Mouse (Mus musculus) telencephalon, adult 2 months (tissue): ENCODE measurements at regions not wholly inside any gene's neighbourhood (a gene's known extent, or its start where the extent isn't known, plus 50 kb on each side); places are given as distances from the start of the nearest gene placed in this dataset.
A peak's percentile ranks its signal among the peaks of the same experiment; 100 is the strongest.

Experiments
- DNase-seq: peaks from one replicate; pipeline ENCODE4 v3.0.0-alpha.2; 2011; ENCODE audit warnings: low read depth, low spot score

- no peak for DNase-seq
Observed at GRCm38 (mm10) chr16:95057596-95057995, 60.1 kb upstream of the Kcnj6 start.

GRCm38 (mm10) chr16:95064423-95064822 is 66.9 kb upstream of the Kcnj6 start:
- DNase-seq, result no peak

- DNase-seq, result no peak
Observed at GRCm38 (mm10) chr16:95066687-95067086, 69.2 kb upstream of the Kcnj6 start.

- DNase-seq, result peak; percentile 15
Observed at GRCm38 (mm10) chr16:95092471-95093221, 95.1 kb upstream of the Kcnj6 start.

- DNase-seq, result no peak
Observed at GRCm38 (mm10) chr16:95093753-95094152, 96.3 kb upstream of the Kcnj6 start.

- no peak for DNase-seq
Observed at GRCm38 (mm10) chr16:95100954-95101353, 103.5 kb upstream of the Kcnj6 start.

- peak; percentile 23 for DNase-seq
Observed at GRCm38 (mm10) chr16:95117531-95117930, 120.0 kb upstream of the Kcnj6 start.

- DNase-seq, result no peak
Observed at GRCm38 (mm10) chr16:95119293-95119692, 121.8 kb upstream of the Kcnj6 start.

GRCm38 (mm10) chr16:95122048-95122447 is 124.5 kb upstream of the Kcnj6 start:
- no peak for DNase-seq

GRCm38 (mm10) chr16:95127616-95128015 is 129.7 kb upstream of the Kcnj15 start:
- no peak for DNase-seq

- no peak for DNase-seq
Observed at GRCm38 (mm10) chr16:95131815-95132214, 125.5 kb upstream of the Kcnj15 start.

GRCm38 (mm10) chr16:95138809-95139208 is 118.5 kb upstream of the Kcnj15 start:
- DNase-seq, result no peak

- DNase-seq, result no peak
Observed at GRCm38 (mm10) chr16:95141510-95142394, 115.6 kb upstream of the Kcnj15 start.

GRCm38 (mm10) chr16:95150499-95150898 is 106.9 kb upstream of the Kcnj15 start:
- no peak for DNase-seq

GRCm38 (mm10) chr16:95151499-95151898 is 105.9 kb upstream of the Kcnj15 start:
- no peak for DNase-seq

GRCm38 (mm10) chr16:95151914-95152313 is 105.4 kb upstream of the Kcnj15 start:
- no peak for DNase-seq

- no peak for DNase-seq
Observed at GRCm38 (mm10) chr16:95152742-95153383, 104.5 kb upstream of the Kcnj15 start.

GRCm38 (mm10) chr16:95168349-95168748 is 89.0 kb upstream of the Kcnj15 start:
- no peak for DNase-seq

- DNase-seq, result no peak
Observed at GRCm38 (mm10) chr16:95169346-95169745, 88.0 kb upstream of the Kcnj15 start.

- DNase-seq, result no peak
Observed at GRCm38 (mm10) chr16:95180562-95180961, 76.8 kb upstream of the Kcnj15 start.

- no peak for DNase-seq
Observed at GRCm38 (mm10) chr16:95185341-95185740, 72.0 kb upstream of the Kcnj15 start.

GRCm38 (mm10) chr16:95189114-95189513 is 68.2 kb upstream of the Kcnj15 start:
- no peak for DNase-seq
